Mouse (Mus musculus): ENCODE results near the gene Phc2. TPM values are rescaled to one million over a fixed set of nuclear protein-coding genes. Genes with fewer than 3 reads are reported as not detected.
A peak's percentile ranks its signal among the peaks of the same experiment; 100 is the strongest.

Gene Phc2
- total RNA-seq, 2 experiments from 2014 or later: 84.8 to 90.6 TPM

DNA sequence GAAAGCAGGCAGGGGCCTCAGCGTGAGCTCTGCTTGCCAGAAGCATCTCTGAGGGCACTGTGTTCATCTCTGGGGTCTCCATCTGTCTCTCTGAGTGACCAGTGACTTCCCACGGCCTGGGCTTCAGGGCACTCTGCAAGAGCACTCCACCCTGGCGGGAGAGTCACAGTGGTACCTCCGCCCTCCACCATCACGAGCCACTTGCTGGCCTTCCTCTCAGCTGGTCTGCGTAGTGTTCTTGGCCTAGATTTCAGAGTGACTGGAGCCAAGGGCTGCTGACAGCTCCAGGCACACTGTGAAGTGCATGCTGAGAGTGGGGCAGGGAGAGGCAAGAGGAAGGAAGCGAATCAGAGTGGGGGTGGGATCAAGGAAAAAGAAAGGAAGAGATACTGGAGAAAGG, 69.6 kb downstream of the Phc2 start:
- no peak for TF ChIP-seq CTCF (IDR thresholded peaks at IDR 0.05)
- Histone ChIP-seq H3K27ac (peak overlapping the region; percentile 47; the same call in 1 of the 2 replicates), H3K4me3 (no peak overlapping the region)
- no peak for DNase-seq (ENCODE audit: extremely low spot score in 1 of 2, low spot score in 2 of 2)
- intact Hi-C loops (cut with DNase I): no loop called here

- H3K27ac ChIP-seq: peak overlapping the region; percentile 95
- intact Hi-C loops (cut with DNase I): loop anchor here (1.0 kb wide), 1 partner anchor 14 kb away; no protein-coding TSS in a partner anchor
- peak overlapping the region; percentile 93 for H3K4me3 ChIP-seq
- no peak; the same call in 1 of the 2 replicates for TF ChIP-seq CTCF (IDR thresholded peaks at IDR 0.05)
- peak; percentile 86 to 87 for DNase-seq (ENCODE audit: extremely low spot score in 1 of 2, low spot score in 2 of 2)
Observed at GRCm38 (mm10) chr4:128727019-128727720, 72.7 kb downstream of the Phc2 start.

GRCm38 (mm10) chr4:128727721-128728430, 73.4 kb downstream of the Phc2 start:
- DNase-seq (ENCODE audit: extremely low spot score in 1 of 2, low spot score in 2 of 2): peak in 1 of 2 experiments; percentile 40

DNA sequence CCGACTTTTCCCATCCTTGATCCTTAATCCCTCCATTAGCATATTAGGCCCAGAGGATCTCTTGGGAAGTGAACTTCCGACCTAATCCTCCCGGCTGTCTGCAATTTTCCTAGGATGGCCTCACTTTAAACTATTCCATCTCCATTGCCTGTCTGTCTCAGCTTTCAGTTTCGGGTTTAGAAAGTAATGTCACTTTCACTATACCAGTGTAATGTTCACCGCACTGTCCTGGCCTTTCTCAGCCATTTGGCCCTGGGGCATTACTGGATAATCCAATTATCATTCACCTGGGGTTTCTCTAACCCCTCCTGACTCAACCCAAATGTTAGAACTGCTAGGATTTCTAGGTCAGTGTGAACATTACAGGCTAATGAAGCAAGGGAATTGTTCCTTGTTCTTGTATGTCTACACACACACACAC, 73.9 kb downstream of the Phc2 start:
- intact Hi-C loops (cut with DNase I): no loop called here
- no peak for DNase-seq (ENCODE audit: extremely low spot score in 1 of 2, low spot score in 2 of 2)
- Histone ChIP-seq H3K27ac (peak overlapping the region; percentile 90), H3K4me3 (peak overlapping the region; percentile 93)
- no peak for TF ChIP-seq CTCF (IDR thresholded peaks at IDR 0.05)

More at GRCm38 (mm10) chr4:128727721-128728430, 73.4 kb downstream of the Phc2 start:
- Histone ChIP-seq H3K27ac (peak overlapping the region; percentile 90), H3K4me3 (peak overlapping the region; percentile 93)
- intact Hi-C loops (cut with DNase I): loop anchor here (1.0 kb wide), 1 partner anchor 15 kb away; no protein-coding TSS in a partner anchor
- TF ChIP-seq CTCF (IDR thresholded peaks at IDR 0.05): no peak

DNA sequence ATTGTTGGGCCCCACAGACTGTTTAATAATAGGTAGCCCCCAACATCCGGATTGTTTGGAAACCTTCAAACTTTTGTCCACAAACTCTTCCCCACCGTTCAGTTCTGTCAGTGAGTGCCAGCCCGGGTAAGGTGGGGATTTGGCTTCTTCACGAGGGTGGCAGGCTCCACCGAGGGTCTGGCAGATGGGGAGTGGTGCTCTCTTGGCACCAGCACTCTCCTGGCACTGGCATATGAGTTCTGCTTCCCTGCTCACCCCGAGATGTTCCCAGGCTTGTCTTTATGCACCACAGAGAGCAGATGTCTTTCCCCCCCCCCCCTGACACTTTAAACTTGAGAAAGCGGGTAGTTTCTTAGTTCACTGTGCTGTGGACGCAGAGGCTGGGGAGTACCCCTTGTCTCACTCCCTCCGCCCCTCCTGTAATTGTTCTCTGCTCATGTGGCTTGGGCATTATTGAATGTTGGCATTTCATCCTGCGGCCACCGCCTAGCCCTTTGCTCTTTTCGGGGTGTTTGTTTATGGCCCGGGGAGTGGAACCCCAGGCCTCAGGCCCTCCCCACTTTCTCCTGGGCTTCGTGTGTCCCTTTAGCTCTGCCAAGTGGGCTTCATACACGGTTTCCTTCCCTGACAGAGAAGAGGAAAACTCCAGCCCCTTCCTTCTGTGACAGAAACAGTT, 74.7 kb downstream of the Phc2 start:
- no peak for TF ChIP-seq CTCF (IDR thresholded peaks at IDR 0.05)
- Histone ChIP-seq H3K27ac (peak overlapping the region; percentile 53; the same call in 1 of the 2 replicates), H3K4me3 (peak overlapping the region; percentile 93)
- no peak for DNase-seq (ENCODE audit: extremely low spot score in 1 of 2, low spot score in 2 of 2)
- intact Hi-C loops (cut with DNase I): no loop called here

- intact Hi-C loops (cut with DNase I): no loop called here
- TF ChIP-seq CTCF (IDR thresholded peaks at IDR 0.05): no peak
- no peak for DNase-seq (ENCODE audit: extremely low spot score in 1 of 2, low spot score in 2 of 2)
Observed at GRCm38 (mm10) chr4:128729709-128730037, 75.2 kb downstream of the Phc2 start.

DNA sequence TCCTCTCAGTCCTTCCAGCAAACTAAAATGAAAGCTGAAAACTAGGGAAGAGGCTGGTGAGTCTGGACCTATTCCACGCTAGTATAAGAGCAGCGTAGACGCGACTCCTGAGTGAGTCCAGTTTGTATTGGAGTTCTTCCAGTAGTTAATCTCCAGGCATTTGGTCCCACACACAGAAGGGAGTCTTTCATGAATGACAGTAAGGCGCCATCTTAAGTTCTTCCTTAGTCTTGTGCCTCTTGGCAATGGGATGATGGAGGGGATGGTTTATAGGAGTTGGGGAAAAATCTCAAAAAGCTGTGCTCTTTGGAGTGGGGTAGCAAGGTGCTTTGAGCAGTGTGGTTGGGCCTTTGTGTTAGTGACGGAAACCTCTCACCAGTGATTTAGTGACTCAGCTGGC, 75.8 kb downstream of the Phc2 start:
- intact Hi-C loops (cut with DNase I): no loop called here
- TF ChIP-seq CTCF (IDR thresholded peaks at IDR 0.05): no peak

More at GRCm38 (mm10) chr4:128729709-128730037, 75.2 kb downstream of the Phc2 start:
- H3K27ac ChIP-seq: peak overlapping the region; percentile 53; the same call in 1 of the 2 replicates
- peak overlapping the region; percentile 93 for H3K4me3 ChIP-seq

DNA sequence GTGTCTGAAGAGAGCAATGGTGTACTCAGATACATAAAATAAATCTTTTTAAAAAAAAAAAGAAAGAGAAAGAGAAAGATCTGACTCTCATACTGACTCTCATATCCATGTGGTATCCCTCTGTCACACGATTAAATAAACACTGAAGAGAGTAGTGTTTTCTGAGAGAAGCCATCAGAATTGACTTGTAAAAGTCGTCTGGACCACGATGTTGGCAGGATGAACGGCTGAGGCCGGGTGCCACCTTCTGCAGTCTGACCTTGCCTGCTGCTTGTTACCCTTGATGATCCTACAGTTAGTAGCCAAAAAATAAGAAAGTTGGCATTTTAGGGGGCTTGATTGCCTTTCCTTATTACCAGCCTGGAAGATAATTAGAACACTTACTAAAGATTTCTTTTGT, 78.3 kb downstream of the Phc2 start:
- no peak for DNase-seq (ENCODE audit: extremely low spot score in 1 of 2, low spot score in 2 of 2)
- intact Hi-C loops (cut with DNase I): no loop called here
- no peak for TF ChIP-seq CTCF (IDR thresholded peaks at IDR 0.05)
- H3K4me3 ChIP-seq: no peak overlapping the region
- peak overlapping the region; percentile 72; the same call in 1 of the 2 replicates for H3K27ac ChIP-seq

More for the DNA sequence above, 75.8 kb downstream of the Phc2 start:
- Histone ChIP-seq H3K27ac (peak overlapping the region; percentile 53), H3K4me3 (peak overlapping the region; percentile 93)
- no peak for DNase-seq (ENCODE audit: extremely low spot score in 1 of 2, low spot score in 2 of 2)

GRCm38 (mm10) chr4:128733496-128733895, 79.0 kb downstream of the Phc2 start:
- DNase-seq (ENCODE audit: extremely low spot score in 1 of 2, low spot score in 2 of 2): no peak
- TF ChIP-seq CTCF (IDR thresholded peaks at IDR 0.05): no peak
- H3K27ac ChIP-seq: peak overlapping the region; percentile 72
- intact Hi-C loops (cut with DNase I): no loop called here
- no peak overlapping the region for H3K4me3 ChIP-seq

DNA sequence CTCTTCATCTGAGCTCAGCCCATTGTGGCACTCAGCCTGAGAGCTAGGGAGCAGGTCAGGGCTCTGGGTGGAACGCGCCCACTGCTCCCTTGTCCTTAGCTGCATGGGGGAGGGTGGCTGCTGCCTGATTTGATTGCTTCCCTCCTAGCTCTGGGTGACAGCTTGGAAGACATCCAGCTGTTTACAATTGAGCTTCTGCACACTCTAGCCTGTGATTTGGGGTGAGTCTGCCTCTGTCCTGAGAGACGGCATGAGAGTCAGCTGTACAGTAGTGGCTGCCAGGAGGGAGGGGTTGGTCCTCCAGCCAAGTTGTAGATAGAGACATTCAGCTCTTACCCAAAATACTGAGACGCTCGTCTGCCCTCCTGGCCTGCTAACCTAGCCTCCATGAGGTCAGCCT, 79.7 kb downstream of the Phc2 start:
- peak overlapping the region; percentile 72 for H3K27ac ChIP-seq
- intact Hi-C loops (cut with DNase I): no loop called here
- peak in 1 of 2 experiments; percentile 58 for DNase-seq (ENCODE audit: extremely low spot score in 1 of 2, low spot score in 2 of 2)
- no peak overlapping the region for H3K4me3 ChIP-seq
- TF ChIP-seq CTCF (IDR thresholded peaks at IDR 0.05): no peak

GRCm38 (mm10) chr4:128734721-128735671, 80.5 kb downstream of the Phc2 start:
- TF ChIP-seq CTCF (IDR thresholded peaks at IDR 0.05): no peak
- intact Hi-C loops (cut with DNase I): no loop called here
- Histone ChIP-seq H3K27ac (peak overlapping the region; percentile 72), H3K4me3 (no peak overlapping the region)
- DNase-seq (ENCODE audit: extremely low spot score in 1 of 2, low spot score in 2 of 2): no peak

Data from left cerebral cortex, adult 2 months (tissue).